Mouse (Mus musculus) heart, embryonic 13.5 days (tissue): ENCODE data around the gene Rftn1. TPM values are rescaled to one million over a fixed set of nuclear protein-coding genes. Genes with fewer than 3 reads are reported as not detected.

Experiments used
- ATAC-seq: fragments of 200-750 bp; cut with Nextera tagmentation; 2 replicates; pipeline ENCODE4 v1.8.0; 2017; ENCODE audit warnings: moderate TSS enrichment; ENCODE audit not compliant: insufficient number of reproducible peaks, low FRiP score, low TSS enrichment; ENCODE audit errors: extremely low read depth
- H3K27ac ChIP-seq: fragments of 300-500 bp; sonication (generic); replicated peaks from 2 replicates; pipeline ENCODE4 v1.5.1; 2015; ENCODE audit warnings: moderate library complexity, mild to moderate bottlenecking, inconsistent platforms
- H3K27me3 ChIP-seq: fragments of 300-500 bp; sonication (generic); replicated peaks from 2 replicates; pipeline ENCODE4 v1.6.1; 2015; ENCODE audit warnings: mild to moderate bottlenecking, inconsistent platforms
- H3K36me3 ChIP-seq: fragments of 300-500 bp; sonication (generic); 2 replicates; pipeline ENCODE4 v1.6.1; 2015; ENCODE audit warnings: mild to moderate bottlenecking, inconsistent platforms
- H3K4me1 ChIP-seq: fragments of 300-500 bp; sonication (generic); 2 replicates; pipeline ENCODE4 v1.6.1; 2015; ENCODE audit warnings: inconsistent platforms
- H3K4me2 ChIP-seq: fragments of 300-500 bp; sonication (generic); 2 replicates; pipeline ENCODE4 v1.6.1; 2015; ENCODE audit warnings: inconsistent platforms, mild to moderate bottlenecking, moderate library complexity
- H3K4me3 ChIP-seq: fragments of 300-500 bp; sonication (generic); 2 replicates; pipeline ENCODE4 v1.5.1; 2015; ENCODE audit warnings: moderate library complexity, mild to moderate bottlenecking, inconsistent platforms
- H3K9ac ChIP-seq: fragments of 300-500 bp; sonication (generic); 2 replicates; pipeline ENCODE4 v1.6.1; 2015; ENCODE audit warnings: inconsistent platforms, mild to moderate bottlenecking, moderate library complexity
- H3K9me3 ChIP-seq: fragments of 300-500 bp; sonication (generic); 2 replicates; pipeline ENCODE4 v1.6.1; 2016; ENCODE audit warnings: inconsistent platforms
- WGBS: fragments of 180-500 bp; shearing (Covaris S2); methylation state at CpG from one replicate; pipeline ENCODE4 v1.1.7; 2015; ENCODE audit warnings: mixed read lengths; 5-methylcytosine and 5-hydroxymethylcytosine counted together
- polyA plus RNA-seq: library from polyadenylated mRNA; unstranded; fragments of >200 nt; fragmentation: Nextera tagmentation; extraction: Ambion mirVana; gene quantifications from 2 replicates; pipeline ENCODE4 v1.2.1, GENCODE M21; 2015

Rftn1 gene
- polyA plus RNA-seq, 1 experiment from 2014 or later, result 26.3 TPM

GRCm38 (mm10) chr17:50033698-50034097 lies 156.8 kb downstream of the Rftn1 start:
- no peak overlapping the region for H3K9ac ChIP-seq
- peaks cover 38% of the 10 kb centered on the region for H3K4me1 ChIP-seq
- WGBS, result 58% methylated on average over 6 of the region's 6 CpGs
- H3K4me3 ChIP-seq, result no peak overlapping the region
- H3K4me2 ChIP-seq, result no peak overlapping the region
- ATAC-seq, result no peak
- 0 out of 2 replicates have a peak, but pooled peaks cover 2% of the 10 kb centered on the region for H3K27me3 ChIP-seq
- no peak overlapping the region for H3K27ac ChIP-seq
- no peaks in the 10 kb centered on the region for H3K9me3 ChIP-seq
- H3K36me3 ChIP-seq, result peaks cover 21% of the 10 kb centered on the region

- H3K9ac ChIP-seq, result no peak overlapping the region
- no peak overlapping the region for H3K4me2 ChIP-seq
- no peak overlapping the region for H3K27ac ChIP-seq
- 81% methylated on average over 13 of the region's 13 CpGs for WGBS
- H3K4me1 ChIP-seq, result peaks cover 25% of the 10 kb centered on the region; the same call in 1 of the 2 replicates
- H3K36me3 ChIP-seq, result peaks cover 23% of the 10 kb centered on the region
- H3K27me3 ChIP-seq, result 0 out of 2 replicates have a peak, but pooled peaks cover 2% of the 10 kb centered on the region
- no peaks in the 10 kb centered on the region for H3K9me3 ChIP-seq
- no peak for ATAC-seq
- no peak overlapping the region for H3K4me3 ChIP-seq
Measured at GRCm38 (mm10) chr17:50031548-50032491, 158.7 kb downstream of the Rftn1 start.

GRCm38 (mm10) chr17:50025651-50026050 lies 164.8 kb downstream of the Rftn1 start:
- H3K9ac ChIP-seq, result no peak overlapping the region
- H3K27ac ChIP-seq, result no peak overlapping the region
- H3K27me3 ChIP-seq, result no peaks in the 10 kb centered on the region
- H3K9me3 ChIP-seq, result no peaks in the 10 kb centered on the region
- H3K4me2 ChIP-seq, result no peak overlapping the region
- H3K36me3 ChIP-seq, result 0 out of 2 replicates have a peak, but pooled peaks cover 4% of the 10 kb centered on the region
- H3K4me1 ChIP-seq, result peaks cover 17% of the 10 kb centered on the region
- 62% methylated on average over 1 of the region's 1 CpGs for WGBS
- no peak overlapping the region for H3K4me3 ChIP-seq
- no peak for ATAC-seq

- Histone ChIP-seq H3K4me3 (no peak overlapping the region), H3K4me2 (no peak overlapping the region), H3K36me3 (0 out of 2 replicates have a peak, but pooled peaks cover 4% of the 10 kb centered on the region), H3K9me3 (no peaks in the 10 kb centered on the region), H3K9ac (no peak overlapping the region), H3K27me3 (no peaks in the 10 kb centered on the region), H3K27ac (no peak overlapping the region), H3K4me1 (peaks cover 22% of the 10 kb centered on the region)
- WGBS, result 53% methylated on average over 4 of the region's 4 CpGs
- ATAC-seq, result no peak
Measured at GRCm38 (mm10) chr17:50025173-50025626, 165.3 kb downstream of the Rftn1 start.

- no peak overlapping the region for H3K4me3 ChIP-seq
Measured at GRCm38 (mm10) chr17:50021400-50021799, 169.1 kb downstream of the Rftn1 start.

GRCm38 (mm10) chr17:50020211-50021001 lies 170.1 kb downstream of the Rftn1 start:
- H3K9ac ChIP-seq, result peak overlapping the region; percentile 50
- H3K4me1 ChIP-seq, result peaks cover 13% of the 10 kb centered on the region
- H3K27me3 ChIP-seq, result no peaks in the 10 kb centered on the region
- WGBS, result 62% methylated on average over 16 of the region's 16 CpGs
- H3K4me3 ChIP-seq, result no peak overlapping the region
- ATAC-seq, result no peak
- no peaks in the 10 kb centered on the region for H3K9me3 ChIP-seq
- no peaks in the 10 kb centered on the region for H3K36me3 ChIP-seq
- peak overlapping the region; percentile 48; the same call in 1 of the 2 replicates for H3K27ac ChIP-seq
- no peak overlapping the region for H3K4me2 ChIP-seq

More at GRCm38 (mm10) chr17:50021400-50021799, 169.1 kb downstream of the Rftn1 start:
- WGBS, result 81% methylated on average over 4 of the region's 4 CpGs
- H3K27me3 ChIP-seq, result no peaks in the 10 kb centered on the region
- no peaks in the 10 kb centered on the region for H3K36me3 ChIP-seq
- no peak overlapping the region for H3K27ac ChIP-seq
- H3K4me1 ChIP-seq, result peaks cover 17% of the 10 kb centered on the region
- H3K9me3 ChIP-seq, result no peaks in the 10 kb centered on the region
- H3K9ac ChIP-seq, result no peak overlapping the region
- no peak overlapping the region for H3K4me2 ChIP-seq
- ATAC-seq, result no peak

- H3K27ac ChIP-seq, result no peak overlapping the region; the same call in 1 of the 2 replicates
- WGBS, result 85% methylated on average over 3 of the region's 3 CpGs
- no peaks in the 10 kb centered on the region for H3K27me3 ChIP-seq
- peaks cover 13% of the 10 kb centered on the region for H3K4me1 ChIP-seq
- H3K4me2 ChIP-seq, result no peak overlapping the region
- no peaks in the 10 kb centered on the region for H3K9me3 ChIP-seq
- no peak overlapping the region for H3K9ac ChIP-seq
- no peaks in the 10 kb centered on the region for H3K36me3 ChIP-seq
- ATAC-seq, result no peak
- H3K4me3 ChIP-seq, result no peak overlapping the region
Measured at GRCm38 (mm10) chr17:50019819-50020210, 170.7 kb downstream of the Rftn1 start.

GRCm38 (mm10) chr17:50019090-50019489 lies 171.4 kb downstream of the Rftn1 start:
- Histone ChIP-seq H3K4me1 (peaks cover 13% of the 10 kb centered on the region), H3K36me3 (no peaks in the 10 kb centered on the region), H3K27ac (no peak overlapping the region), H3K9me3 (no peaks in the 10 kb centered on the region), H3K9ac (no peak overlapping the region), H3K4me2 (no peak overlapping the region), H3K27me3 (no peaks in the 10 kb centered on the region), H3K4me3 (no peak overlapping the region)
- no peak for ATAC-seq
- 56% methylated on average over 5 of the region's 5 CpGs for WGBS

GRCm38 (mm10) chr17:50014708-50015107 lies 175.8 kb downstream of the Rftn1 start:
- Histone ChIP-seq H3K9ac (no peak overlapping the region), H3K9me3 (no peaks in the 10 kb centered on the region), H3K4me3 (no peak overlapping the region), H3K27me3 (no peaks in the 10 kb centered on the region), H3K4me2 (no peak overlapping the region), H3K36me3 (no peaks in the 10 kb centered on the region), H3K27ac (no peak overlapping the region), H3K4me1 (peaks cover 13% of the 10 kb centered on the region)
- no peak for ATAC-seq
- 68% methylated on average over 9 of the region's 9 CpGs for WGBS

- WGBS, result 72% methylated on average over 2 of the region's 2 CpGs
- no peaks in the 10 kb centered on the region for H3K27me3 ChIP-seq
- no peak for ATAC-seq
Measured at GRCm38 (mm10) chr17:50013848-50014247, 176.6 kb downstream of the Rftn1 start.

GRCm38 (mm10) chr17:50010096-50010495 lies 180.4 kb downstream of the Rftn1 start:
- WGBS, result 8% methylated on average over 4 of the region's 4 CpGs
- Histone ChIP-seq H3K36me3 (no peaks in the 10 kb centered on the region), H3K4me2 (no peak overlapping the region), H3K27me3 (no peaks in the 10 kb centered on the region), H3K9ac (no peak overlapping the region), H3K27ac (0 out of 2 replicates have a peak overlapping the region, but pooled peaks have one; percentile 10), H3K4me1 (peaks cover 34% of the 10 kb centered on the region), H3K9me3 (no peaks in the 10 kb centered on the region; the same call in 1 of the 2 replicates), H3K4me3 (no peak overlapping the region)
- no peak for ATAC-seq

More at GRCm38 (mm10) chr17:50013848-50014247, 176.6 kb downstream of the Rftn1 start:
- Histone ChIP-seq H3K4me1 (peaks cover 11% of the 10 kb centered on the region), H3K9me3 (no peaks in the 10 kb centered on the region; the same call in 1 of the 2 replicates), H3K4me2 (no peak overlapping the region), H3K36me3 (no peaks in the 10 kb centered on the region), H3K27ac (no peak overlapping the region), H3K4me3 (no peak overlapping the region), H3K9ac (no peak overlapping the region)
